Mouse (Mus musculus) MEL (cell line): ENCODE measurements at regions not wholly inside any gene's neighbourhood (a gene's known extent, or its start where the extent isn't known, plus 50 kb on each side); places are given as distances from the start of the nearest gene placed in this dataset.

Source experiments
- CTCF ChIP-seq, 3 experiments: IDR thresholded peaks in 2 of 3; conservative IDR thresholded peaks in 1 of 3; 2 replicates each; pipeline ENCODE4 v1.5.1; 2011 to 2012; ENCODE audit warnings: low read length in 3 of 3, low read depth in 2 of 3, mild to moderate bottlenecking in 2 of 3, improper control_type of control experiment in 1 of 3, inconsistent platforms in 1 of 3, mixed read lengths in 1 of 3, moderate library complexity in 1 of 3; ENCODE audit not compliant: control insufficient read depth in 1 of 3, insufficient read depth in 1 of 3, poor library complexity in 1 of 3, severe bottlenecking in 1 of 3
- ELF1 ChIP-seq: IDR thresholded peaks from 2 replicates; pipeline ENCODE4 v1.6.1; 2014; ENCODE audit warnings: low read depth, mild to moderate bottlenecking, inconsistent platforms, low read length, improper control_type of control experiment, moderate library complexity
- GABPA ChIP-seq: IDR thresholded peaks from 2 replicates; pipeline ENCODE4 v1.6.1; 2012; ENCODE audit warnings: low read depth, mild to moderate bottlenecking, inconsistent platforms, low read length, improper control_type of control experiment, moderate library complexity
- GATA1 ChIP-seq: IDR thresholded peaks from 2 replicates; pipeline ENCODE4 v1.6.1; 2011; ENCODE audit warnings: low read depth, low read length, improper control_type of control experiment
- HCFC1 ChIP-seq: IDR thresholded peaks from 2 replicates; pipeline ENCODE4 v1.6.1; 2012; ENCODE audit warnings: low read depth, mild to moderate bottlenecking, inconsistent platforms, low read length, improper control_type of control experiment, moderate library complexity
- RCOR1 ChIP-seq: IDR thresholded peaks from 2 replicates; pipeline ENCODE4 v1.6.1; 2012; ENCODE audit warnings: low read depth, mild to moderate bottlenecking, inconsistent platforms, low read length, improper control_type of control experiment

- TF ChIP-seq CTCF (IDR thresholded peaks at IDR 0.05 in 2 of 3, conservative IDR thresholded peaks at IDR 0.05 in 1 of 3; ENCODE audit: control insufficient read depth in 1 of 3, insufficient read depth in 1 of 3, low read depth in 2 of 3, low read length in 3 of 3, poor library complexity in 1 of 3, severe bottlenecking in 1 of 3), result no peak
- TF ChIP-seq ELF1, result no peak
- no peak for TF ChIP-seq GATA1
- TF ChIP-seq HCFC1, result no peak
- TF ChIP-seq GABPA, result no peak
- no peak for TF ChIP-seq RCOR1
These were observed 140.9 kb downstream of the Ets2 start for GRCm38 (mm10) chr16:95842766-95843165.
